Comparison of ENCODE assay signal across 22 mouse cellular contexts in genomic region chrX:61185869-61186268, GRCm38 (mm10). TPM values are rescaled to one million over a fixed set of nuclear protein-coding genes. Genes with fewer than 3 reads are reported as not detected.
"Had no signal": no experiment of that assay in that cellular context is flagged by ENCODE, and none has a peak within 500 bp of the region (broad histone marks: within the 10 kb centered on the region; RNA-seq: fewer than 3 reads in every experiment).

No protein-coding gene starts in this region.

- DNase-seq: kidney, postnatal 10 days; kidney, postnatal 4 days; lung, adult 2 months; lung, postnatal 36 days; right cerebral cortex, postnatal 14 days; thymus, postnatal 14 days had no signal

- ATAC-seq: lung, postnatal 0 days; midbrain, embryonic 15.5 days had no signal

- H3K4me3 ChIP-seq: layer of hippocampus, adult 2 months; left cerebral cortex, adult 2 months; limb, embryonic 10.5 days; liver, embryonic 15.5 days; megakaryocyte, embryonic 14.5 days; midbrain, embryonic 15.5 days; neural tube, embryonic 13.5 days had no signal

- H3K27ac ChIP-seq: layer of hippocampus, adult 2 months; left cerebral cortex, adult 2 months; limb, embryonic 10.5 days; liver, embryonic 15.5 days; midbrain, embryonic 15.5 days; neural tube, embryonic 13.5 days had no signal

RNA-seq across cellular contexts. Expression of gene Cdr1, which starts 0.5 kb away (rescaled TPM):
- total RNA-seq: layer of hippocampus, adult 2 months; layer of hippocampus, postnatal 10 days; left cerebral cortex, adult 2 months; left cerebral cortex, postnatal 14 days; monocyte, adult 5-6 weeks had no signal
- polyA plus RNA-seq: kidney, embryonic 14.5 days; limb, embryonic 14.5 days; liver, embryonic 11.5 days; liver, embryonic 15.5 days; lung, adult 2 months; lung, postnatal 0 days; midbrain, embryonic 11.5 days; midbrain, embryonic 15.5 days; neural tube, embryonic 13.5 days; spleen, adult 2 months had no signal
